Mouse (Mus musculus) bone marrow, adult 2 months (tissue): ENCODE data around the gene Matk. TPM values are rescaled to one million over a fixed set of nuclear protein-coding genes. Genes with fewer than 3 reads are reported as not detected.
"Not testable (repeated sequence)": the region's sequence is repeated elsewhere in the genome, so short reads cannot be mapped to it uniquely, and the experiment has no call there.

ENCODE experiments used
- H3K27ac ChIP-seq: fragments of 200-500 bp; 2 replicates; pipeline ENCODE4 v1.5.1; 2012; ENCODE audit warnings: low read depth, mild to moderate bottlenecking, control low read depth, inconsistent platforms, low read length; ENCODE audit not compliant: control insufficient read depth, poor library complexity, insufficient read depth
- H3K4me1 ChIP-seq: fragments of 200-500 bp; 2 replicates; pipeline ENCODE4 v1.6.1; 2011; ENCODE audit warnings: low read length; ENCODE audit not compliant: control insufficient read depth, insufficient read depth
- H3K4me3 ChIP-seq: fragments of 200-500 bp; replicated peaks from 2 replicates; pipeline ENCODE3; 2011; ENCODE audit warnings: mild to moderate bottlenecking, low read depth, low read length, control low read depth; ENCODE audit not compliant: control insufficient read depth
- CTCF ChIP-seq: fragments of 200-500 bp; IDR thresholded peaks from 2 replicates; pipeline ENCODE4 v1.5.1; 2011; ENCODE audit warnings: low read length, control low read depth; ENCODE audit not compliant: control insufficient read depth, insufficient read depth
- POLR2A ChIP-seq: fragments of 200-500 bp; IDR thresholded peaks from 2 replicates; pipeline ENCODE4 v1.6.1; 2011; ENCODE audit warnings: low read depth, mild to moderate bottlenecking, control low read depth, low read length, borderline replicate concordance; ENCODE audit not compliant: control insufficient read depth
- WGBS: fragments of 180-500 bp; shearing (Covaris S2); methylation state at CpG from one replicate; pipeline ENCODE4 v1.1.7; 2018; 5-methylcytosine and 5-hydroxymethylcytosine counted together
- polyA plus RNA-seq: library from polyadenylated mRNA; stranded (reverse); fragments of >200 nt; gene quantifications from 2 replicates; pipeline ENCODE4 v1.2.4, GENCODE M21; 2011; ENCODE audit warnings: low replicate concordance; ENCODE audit not compliant: missing spikeins, insufficient read depth, insufficient read length

The Matk gene
- polyA plus RNA-seq, 1 experiment, result 18.9 TPM

- TF ChIP-seq CTCF, result no peak
- no peak for TF ChIP-seq POLR2A
- Histone ChIP-seq H3K4me3 (no peak overlapping the region), H3K27ac (no peak overlapping the region), H3K4me1 (no peaks in the 10 kb centered on the region; the same call in 1 of the 2 replicates)
- WGBS, result 50% methylated on average over 5 of the region's 5 CpGs
Measured at GRCm38 (mm10) chr10:81221402-81222015, 31.2 kb upstream of the Matk start.

- H3K4me1 ChIP-seq, H3K27ac ChIP-seq, H3K4me3 ChIP-seq: not testable (repeated sequence)
- 68% methylated on average over 2 of the region's 2 CpGs for WGBS
Measured at GRCm38 (mm10) chr10:81223731-81224130, 29.0 kb upstream of the Matk start.

DNA sequence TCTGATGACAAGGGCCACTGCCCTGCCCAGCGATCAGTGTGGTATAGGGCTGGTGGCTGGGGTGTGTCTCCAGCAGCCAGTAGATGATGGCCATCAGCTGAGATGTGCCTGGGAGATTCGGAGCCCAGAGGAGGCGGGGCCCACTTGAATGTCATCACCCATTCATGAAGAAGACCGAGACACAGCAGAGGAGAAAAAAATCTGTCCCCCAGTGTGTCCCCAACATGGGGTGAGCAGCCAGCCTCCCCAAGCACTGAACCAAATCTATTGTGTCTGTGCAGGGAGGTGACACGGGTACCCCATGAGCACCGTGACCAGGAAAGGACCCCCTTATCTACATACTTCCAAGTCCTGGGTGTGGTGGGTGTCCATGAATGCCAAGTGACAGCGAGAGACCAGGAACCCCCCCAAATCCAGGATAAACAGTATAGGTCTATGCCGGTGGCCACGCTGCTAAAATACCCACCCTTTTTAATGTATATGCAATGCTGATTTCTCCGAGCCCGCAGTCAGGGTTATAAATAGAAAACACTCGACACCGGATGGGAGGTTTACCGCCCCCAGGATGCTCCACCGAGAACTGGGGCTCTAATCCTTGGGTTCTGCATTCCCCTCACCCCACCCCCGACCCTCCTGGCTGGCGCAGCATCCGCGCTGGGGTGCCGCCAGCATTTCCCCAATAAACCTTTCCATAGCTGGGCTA is 22.8 kb upstream of the Matk start:
- no peak overlapping the region for H3K4me3 ChIP-seq
- 9% methylated on average over 20 of the region's 20 CpGs for WGBS
- H3K4me1 ChIP-seq, result no peaks in the 10 kb centered on the region
- TF ChIP-seq CTCF (no peak), POLR2A (no peak)
- no peak overlapping the region for H3K27ac ChIP-seq

GRCm38 (mm10) chr10:81230438-81231332 is 22.1 kb upstream of the Matk start, which contains the start of gene Atcay:
TSS of gene Atcay (minus strand) at chr10:81230833.
- no peak within 1 kb of the TSS for H3K27ac ChIP-seq
- no peaks in the 10 kb centered on the region for H3K4me1 ChIP-seq
- 11% methylated on average over 27 of the region's 27 CpGs for WGBS
- TF ChIP-seq CTCF, result peak; percentile 41; the same call in 1 of the 2 replicates
- no peak for TF ChIP-seq POLR2A
- no peak within 1 kb of the TSS for H3K4me3 ChIP-seq

DNA sequence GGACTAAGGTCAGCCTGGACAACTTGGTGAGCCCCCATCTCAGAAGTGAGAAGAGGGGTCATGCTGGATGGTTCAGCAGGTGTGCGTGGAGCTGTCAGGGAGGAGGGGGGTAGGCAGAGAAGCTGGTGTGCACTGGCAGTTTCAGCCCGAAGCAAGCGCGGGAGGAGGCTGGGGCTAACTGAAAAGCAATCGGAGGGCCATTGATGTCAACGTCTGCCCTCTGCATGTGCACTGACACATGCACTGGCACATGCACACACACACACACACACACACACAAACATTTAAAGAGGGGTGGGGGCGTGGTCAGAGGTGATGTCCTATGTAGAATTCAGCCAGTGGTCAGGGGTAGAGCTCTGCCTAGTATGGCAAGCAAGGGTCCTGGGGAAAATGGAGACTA is 21.3 kb upstream of the Matk start:
- WGBS, result 46% methylated on average over 7 of the region's 7 CpGs
- H3K27ac ChIP-seq, result no peak overlapping the region

GRCm38 (mm10) chr10:81232580-81233225 is 20.0 kb upstream of the Matk start, which contains the start of gene Zfr2:
TSS of gene Zfr2 (plus strand) at chr10:81233155.
- no peaks in the 10 kb centered on the region for H3K4me1 ChIP-seq
- TF ChIP-seq POLR2A (peak; percentile 57; the same call in 1 of the 2 replicates), CTCF (no peak)
- H3K4me3 ChIP-seq, result peak within 1 kb of the TSS; percentile 59
- no peak within 1 kb of the TSS for H3K27ac ChIP-seq
- WGBS, result 8% methylated on average over 29 of the region's 29 CpGs

More for the DNA sequence above, 21.3 kb upstream of the Matk start:
- no peak overlapping the region for H3K4me3 ChIP-seq
- TF ChIP-seq POLR2A, result no peak
- no peak for TF ChIP-seq CTCF
- H3K4me1 ChIP-seq, result no peaks in the 10 kb centered on the region

GRCm38 (mm10) chr10:81233226-81233585 is 19.5 kb upstream of the Matk start:
- no peak overlapping the region for H3K27ac ChIP-seq
- TF ChIP-seq POLR2A (no peak), CTCF (no peak)
- WGBS, result 3% methylated on average over 28 of the region's 28 CpGs
- H3K4me1 ChIP-seq, result no peaks in the 10 kb centered on the region
- H3K4me3 ChIP-seq, result peak overlapping the region; percentile 59

GRCm38 (mm10) chr10:81234206-81234605 is 18.5 kb upstream of the Matk start:
- Histone ChIP-seq H3K4me3 (no peak overlapping the region), H3K4me1 (no peaks in the 10 kb centered on the region), H3K27ac (no peak overlapping the region)
- WGBS, result 86% methylated on average over 6 of the region's 6 CpGs
- no peak for TF ChIP-seq POLR2A
- TF ChIP-seq CTCF, result no peak
